Mouse (Mus musculus) erythroblast, embryonic 14.5 days (primary cell): ENCODE results near the gene Ppp4r3b.

ENCODE experiments used
- GATA1 ChIP-seq: IDR thresholded peaks from 2 replicates; pipeline ENCODE4 v1.6.1; 2012; ENCODE audit warnings: low read length, inconsistent platforms, mixed read lengths
- TAL1 ChIP-seq: IDR thresholded peaks from 3 replicates; pipeline ENCODE4 v1.6.1; 2012; ENCODE audit warnings: low read length, inconsistent platforms, mixed read lengths

DNA sequence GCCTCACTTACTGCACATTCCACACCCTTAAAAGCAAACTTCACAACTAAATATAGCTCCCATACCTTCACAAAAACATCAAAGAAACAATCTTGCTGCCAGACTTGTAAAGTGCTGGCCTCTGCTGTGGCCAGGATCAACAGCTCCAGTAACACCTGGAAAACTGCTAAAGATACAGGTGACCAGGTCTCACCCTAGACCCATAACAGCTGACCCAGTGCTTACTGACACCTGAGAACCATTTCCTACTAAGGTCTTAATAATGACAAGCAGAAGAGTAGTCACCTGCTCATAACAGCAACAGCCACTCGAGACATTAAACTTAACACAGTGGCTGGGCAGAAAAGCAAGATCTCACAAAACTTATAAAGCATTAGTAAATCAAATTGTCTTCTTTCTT lies 60.9 kb downstream of the Ppp4r3b start:
- TF ChIP-seq TAL1 (no peak), GATA1 (no peak)
